Mouse (Mus musculus) limb, embryonic 12.5 days (tissue): Measurements from ENCODE around the gene Ncam1. TPM values are rescaled to one million over a fixed set of nuclear protein-coding genes. Genes with fewer than 3 reads are reported as not detected.
A peak's percentile ranks its signal among the peaks of the same experiment; 100 is the strongest.

ENCODE experiments used
- ATAC-seq: fragments of 200-750 bp; cut with Nextera tagmentation; 2 replicates; pipeline ENCODE4 v1.8.0; 2017; ENCODE audit warnings: low read depth, moderate TSS enrichment; ENCODE audit not compliant: insufficient number of reproducible peaks, insufficient read depth, low FRiP score, low TSS enrichment
- H3K27ac ChIP-seq: fragments of 300-500 bp; sonication (generic); 2 replicates; pipeline ENCODE4 v1.5.1; 2016; ENCODE audit warnings: mild to moderate bottlenecking, moderate library complexity
- H3K27me3 ChIP-seq: fragments of 300-500 bp; sonication (generic); 2 replicates; pipeline ENCODE4 v1.6.1; 2016; ENCODE audit warnings: mild to moderate bottlenecking, moderate library complexity
- H3K36me3 ChIP-seq: fragments of 300-500 bp; sonication (generic); 2 replicates; pipeline ENCODE4 v1.6.1; 2016; ENCODE audit warnings: mild to moderate bottlenecking, moderate library complexity
- H3K4me1 ChIP-seq: fragments of 300-500 bp; sonication (generic); replicated peaks from 2 replicates; pipeline ENCODE4 v1.6.1; 2016
- H3K4me2 ChIP-seq: fragments of 300-500 bp; sonication (generic); 2 replicates; pipeline ENCODE4 v1.6.1; 2016; ENCODE audit warnings: mild to moderate bottlenecking, moderate library complexity
- H3K4me3 ChIP-seq: fragments of 300-500 bp; sonication (generic); replicated peaks from 2 replicates; pipeline ENCODE4 v1.5.1; 2016; ENCODE audit warnings: mild to moderate bottlenecking
- H3K9ac ChIP-seq: fragments of 300-500 bp; sonication (generic); replicated peaks from 2 replicates; pipeline ENCODE4 v1.6.1; 2016; ENCODE audit warnings: mild to moderate bottlenecking, moderate library complexity
- H3K9me3 ChIP-seq: fragments of 300-500 bp; sonication (generic); 2 replicates; pipeline ENCODE4 v1.6.1; 2016; ENCODE audit warnings: mild to moderate bottlenecking, moderate library complexity
- WGBS: fragments of 180-500 bp; shearing (Covaris S2); methylation state at CpG from one replicate; pipeline ENCODE4 v1.1.7; 2016; 5-methylcytosine and 5-hydroxymethylcytosine counted together
- polyA plus RNA-seq: library from polyadenylated mRNA; unstranded; fragments of >200 nt; fragmentation: Nextera tagmentation; extraction: Ambion mirVana; gene quantifications from 2 replicates; pipeline ENCODE4 v1.2.1, GENCODE M21; 2016

Ncam1 gene
- polyA plus RNA-seq, 1 experiment from 2014 or later = 48.7 TPM

DNA sequence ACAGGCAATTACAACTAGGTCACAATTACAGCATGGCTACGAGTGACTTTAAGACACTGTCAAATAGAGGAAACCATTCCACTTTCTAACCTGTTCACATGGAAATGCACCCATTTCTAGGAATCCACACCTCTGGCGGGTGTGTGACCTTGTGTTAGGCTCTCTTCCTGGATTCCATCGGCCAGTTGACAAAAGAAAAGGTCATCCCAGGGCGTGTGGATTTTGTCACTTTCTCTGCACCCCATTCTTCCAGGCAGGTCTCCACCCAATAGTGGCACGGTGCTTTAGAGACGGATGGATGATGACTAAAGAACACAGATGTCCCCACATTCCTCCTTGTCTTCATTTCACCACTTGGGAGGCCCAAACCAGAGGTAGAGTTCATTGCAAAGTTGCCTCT lies 47.3 kb downstream of the Ncam1 start:
- Histone ChIP-seq H3K4me1 (0 out of 2 replicates have a peak, but pooled peaks cover 15% of the 10 kb centered on the region), H3K4me3 (no peak overlapping the region), H3K9ac (no peak overlapping the region), H3K4me2 (no peak overlapping the region), H3K36me3 (no peaks in the 10 kb centered on the region), H3K9me3 (no peaks in the 10 kb centered on the region), H3K27ac (peak overlapping the region; percentile 3; the same call in 1 of the 2 replicates), H3K27me3 (no peaks in the 10 kb centered on the region)
- no peak for ATAC-seq
- WGBS = 66% methylated on average over 6 of the region's 6 CpGs

DNA sequence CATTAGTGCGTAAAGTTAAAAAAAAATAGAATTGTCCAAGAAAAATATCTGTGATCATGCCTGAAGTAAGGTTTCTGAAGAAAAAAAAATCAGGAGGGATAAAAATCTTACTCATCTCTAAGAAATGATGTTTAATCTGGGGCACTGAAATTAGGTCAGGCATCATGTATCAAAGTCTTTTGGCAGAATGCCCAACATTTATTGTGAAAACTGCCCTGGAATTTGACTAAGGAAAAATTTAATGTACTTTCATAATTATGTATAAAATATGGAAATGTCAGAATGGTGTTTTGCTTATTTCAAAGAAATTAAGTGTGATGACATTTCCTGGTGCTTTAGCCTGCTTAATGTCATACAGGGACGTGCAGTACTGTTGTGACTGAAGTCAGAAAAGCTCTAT lies 52.5 kb downstream of the Ncam1 start:
- WGBS = 70% methylated on average over 2 of the region's 2 CpGs
- Histone ChIP-seq H3K9me3 (no peaks in the 10 kb centered on the region), H3K27me3 (no peaks in the 10 kb centered on the region), H3K27ac (0 out of 2 replicates have a peak overlapping the region, but pooled peaks have one; percentile 53), H3K4me3 (no peak overlapping the region), H3K4me1 (peaks cover 34% of the 10 kb centered on the region), H3K9ac (no peak overlapping the region), H3K36me3 (no peaks in the 10 kb centered on the region), H3K4me2 (no peak overlapping the region)
- ATAC-seq = no peak

DNA sequence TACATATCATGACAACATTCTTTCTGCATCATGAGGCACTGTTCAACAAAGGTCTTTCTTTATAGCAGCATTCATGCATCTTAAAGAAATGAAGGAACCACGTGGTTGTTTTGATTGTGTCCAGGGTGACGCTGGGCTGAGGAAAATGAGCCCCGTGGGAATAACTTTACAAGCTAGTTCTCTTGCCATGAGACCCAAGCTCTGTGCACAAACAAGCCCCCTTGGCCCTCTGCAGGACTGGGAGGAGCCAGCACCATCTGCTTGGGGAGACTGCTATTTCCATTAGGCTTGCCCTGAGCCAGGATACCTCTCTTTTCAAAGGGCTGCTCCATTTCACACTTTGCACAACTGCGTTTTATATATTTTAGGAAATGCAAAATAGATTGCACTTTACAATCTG lies 53.0 kb downstream of the Ncam1 start:
- no peaks in the 10 kb centered on the region for H3K36me3 ChIP-seq
- H3K27ac ChIP-seq = peak overlapping the region; percentile 53
- peak; percentile 80 for ATAC-seq
- WGBS = 17% methylated on average over 4 of the region's 4 CpGs
- peaks cover 34% of the 10 kb centered on the region for H3K4me1 ChIP-seq
- H3K9ac ChIP-seq = no peak overlapping the region
- H3K4me3 ChIP-seq = no peak overlapping the region
- H3K9me3 ChIP-seq = no peaks in the 10 kb centered on the region
- H3K27me3 ChIP-seq = no peaks in the 10 kb centered on the region
- H3K4me2 ChIP-seq = no peak overlapping the region

DNA sequence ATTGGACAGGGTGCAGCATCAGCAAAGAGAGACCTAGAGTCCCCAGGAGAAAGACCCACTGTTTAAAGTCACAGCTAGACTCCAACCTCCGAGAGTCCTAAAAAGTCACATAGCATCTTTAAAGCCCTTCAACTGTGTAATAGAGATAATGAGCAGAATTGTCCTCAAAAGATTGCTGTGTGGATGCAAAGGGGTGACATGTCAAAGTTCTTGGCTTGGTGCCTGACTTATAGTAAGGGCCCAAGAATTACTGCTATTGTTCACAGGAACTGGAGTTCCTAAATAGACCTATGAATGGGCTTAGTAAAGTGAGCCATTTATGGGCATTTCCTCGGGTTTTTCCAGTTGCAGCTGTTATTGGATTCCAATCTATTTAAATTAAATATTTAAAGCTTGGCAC lies 54.4 kb downstream of the Ncam1 start:
- no peaks in the 10 kb centered on the region for H3K36me3 ChIP-seq
- H3K27me3 ChIP-seq = no peaks in the 10 kb centered on the region
- H3K4me2 ChIP-seq = no peak overlapping the region
- no peak overlapping the region for H3K9ac ChIP-seq
- no peak overlapping the region for H3K4me3 ChIP-seq
- no peak overlapping the region for H3K27ac ChIP-seq
- 58% methylated on average over 2 of the region's 2 CpGs for WGBS
- H3K4me1 ChIP-seq = peaks cover 34% of the 10 kb centered on the region
- no peaks in the 10 kb centered on the region for H3K9me3 ChIP-seq
- ATAC-seq = no peak

DNA sequence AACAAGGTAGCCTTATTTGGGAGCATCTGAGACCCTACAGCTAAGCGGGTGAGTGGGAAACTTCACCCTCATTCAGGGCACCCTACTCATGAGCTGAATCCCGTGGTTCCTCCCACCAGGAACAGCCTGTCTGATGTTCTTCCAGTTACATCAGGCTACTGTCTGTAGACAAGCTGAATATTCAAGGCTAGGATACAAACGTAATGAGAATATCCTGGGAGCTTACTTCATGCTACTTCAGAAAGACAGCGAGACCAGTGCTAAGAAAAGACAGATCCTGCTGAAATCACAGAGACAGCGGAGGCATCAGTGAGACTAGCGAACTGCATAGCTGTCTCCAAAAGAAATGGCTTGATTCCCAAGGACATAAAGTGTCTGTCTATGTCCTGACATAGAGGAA lies 58.8 kb downstream of the Ncam1 start:
- Histone ChIP-seq H3K27ac (no peak overlapping the region), H3K4me1 (peaks cover 19% of the 10 kb centered on the region), H3K9me3 (no peaks in the 10 kb centered on the region), H3K4me2 (no peak overlapping the region), H3K36me3 (no peaks in the 10 kb centered on the region), H3K27me3 (no peaks in the 10 kb centered on the region), H3K9ac (no peak overlapping the region), H3K4me3 (no peak overlapping the region)
- ATAC-seq = no peak
- WGBS = 88% methylated on average over 6 of the region's 6 CpGs

DNA sequence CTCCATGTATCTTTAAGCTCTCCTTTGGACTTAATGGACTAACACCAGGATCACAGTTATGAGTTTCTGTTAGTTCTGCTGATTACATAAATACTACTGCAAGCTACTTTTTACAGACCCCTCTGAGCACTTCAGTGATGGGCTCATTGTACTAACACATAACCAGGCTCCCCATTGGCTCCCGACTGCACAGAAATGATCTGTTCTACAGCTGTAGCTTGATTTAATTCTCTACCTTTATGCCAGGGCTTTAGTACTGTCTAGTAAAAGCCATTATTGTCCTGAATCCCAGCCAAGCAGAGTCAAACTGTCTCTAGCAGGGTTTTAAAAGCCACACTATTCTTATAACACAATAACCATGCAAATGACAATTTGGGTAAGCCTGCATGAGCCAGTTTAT lies 60.2 kb downstream of the Ncam1 start:
- H3K27me3 ChIP-seq = no peaks in the 10 kb centered on the region
- peaks cover 8% of the 10 kb centered on the region; the same call in 1 of the 2 replicates for H3K4me1 ChIP-seq
- 0 out of 2 replicates have a peak overlapping the region, but pooled peaks have one; percentile 25 for H3K27ac ChIP-seq
- WGBS = 53% methylated on average over 1 of the region's 1 CpGs
- H3K4me3 ChIP-seq = no peak overlapping the region
- no peak overlapping the region for H3K9ac ChIP-seq
- no peaks in the 10 kb centered on the region for H3K36me3 ChIP-seq
- ATAC-seq = no peak
- no peak overlapping the region for H3K4me2 ChIP-seq
- no peaks in the 10 kb centered on the region for H3K9me3 ChIP-seq

DNA sequence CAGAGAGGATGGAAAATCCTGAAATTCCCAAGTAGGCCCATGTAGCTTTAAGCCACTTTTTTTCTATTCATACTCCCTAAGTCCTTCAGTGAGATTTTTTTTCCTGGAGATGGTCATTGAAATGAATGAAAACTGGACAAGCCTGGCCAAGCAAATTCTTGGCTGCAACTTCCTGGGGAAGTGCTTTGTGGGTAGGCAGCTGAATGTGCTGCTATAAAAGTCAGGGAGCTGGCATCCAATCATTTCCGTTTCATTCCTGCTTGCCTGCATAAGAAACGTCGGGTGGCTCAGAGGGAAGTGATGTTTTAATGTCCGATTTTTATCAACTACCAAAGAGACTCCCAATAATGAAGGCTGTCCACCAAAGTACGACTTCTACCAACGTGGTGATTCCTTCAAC lies 61.6 kb downstream of the Ncam1 start:
- Histone ChIP-seq H3K4me2 (no peak overlapping the region), H3K4me3 (no peak overlapping the region), H3K27ac (no peak overlapping the region), H3K27me3 (no peaks in the 10 kb centered on the region), H3K4me1 (peaks cover 5% of the 10 kb centered on the region; the same call in 1 of the 2 replicates), H3K36me3 (no peaks in the 10 kb centered on the region), H3K9me3 (no peaks in the 10 kb centered on the region), H3K9ac (no peak overlapping the region)
- ATAC-seq = no peak
- 85% methylated on average over 6 of the region's 6 CpGs for WGBS

DNA sequence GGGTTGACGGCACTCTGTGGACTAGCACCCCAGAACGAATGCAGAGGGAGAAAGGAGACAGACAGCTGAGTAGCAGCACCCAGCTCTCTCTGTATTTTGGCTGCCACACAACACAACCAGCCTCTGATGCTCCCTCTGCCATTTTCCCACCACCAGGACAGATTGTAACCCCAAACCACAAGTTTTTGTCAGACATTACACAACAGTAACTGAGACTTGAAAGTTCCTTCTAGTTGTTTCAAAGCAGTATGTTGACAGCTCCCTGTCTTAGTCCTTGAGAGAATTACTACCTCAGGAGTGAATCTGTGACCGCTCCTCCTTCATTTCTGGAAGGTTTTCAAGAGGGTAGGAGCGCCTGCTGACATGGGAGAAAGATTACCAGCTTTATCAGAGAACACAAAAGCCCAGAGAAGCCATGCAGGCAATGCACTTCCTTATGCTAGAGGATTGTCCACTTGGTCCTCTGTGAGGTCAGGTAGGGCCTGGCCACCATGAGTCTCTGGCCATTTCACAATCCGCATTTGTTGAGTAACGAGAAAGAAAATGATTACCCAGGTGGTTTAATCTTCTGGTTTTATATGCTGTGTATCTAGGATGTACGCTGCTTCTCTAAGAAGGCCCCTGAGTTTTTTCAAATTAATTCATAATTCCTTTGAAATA lies 64.2 kb downstream of the Ncam1 start:
- no peaks in the 10 kb centered on the region for H3K9me3 ChIP-seq
- H3K27ac ChIP-seq = no peak overlapping the region
- H3K27me3 ChIP-seq = no peaks in the 10 kb centered on the region
- H3K36me3 ChIP-seq = no peaks in the 10 kb centered on the region
- H3K4me2 ChIP-seq = no peak overlapping the region
- ATAC-seq = no peak
- H3K4me1 ChIP-seq = peaks cover 5% of the 10 kb centered on the region; the same call in 1 of the 2 replicates
- H3K4me3 ChIP-seq = no peak overlapping the region
- no peak overlapping the region for H3K9ac ChIP-seq
- 87% methylated on average over 7 of the region's 7 CpGs for WGBS

DNA sequence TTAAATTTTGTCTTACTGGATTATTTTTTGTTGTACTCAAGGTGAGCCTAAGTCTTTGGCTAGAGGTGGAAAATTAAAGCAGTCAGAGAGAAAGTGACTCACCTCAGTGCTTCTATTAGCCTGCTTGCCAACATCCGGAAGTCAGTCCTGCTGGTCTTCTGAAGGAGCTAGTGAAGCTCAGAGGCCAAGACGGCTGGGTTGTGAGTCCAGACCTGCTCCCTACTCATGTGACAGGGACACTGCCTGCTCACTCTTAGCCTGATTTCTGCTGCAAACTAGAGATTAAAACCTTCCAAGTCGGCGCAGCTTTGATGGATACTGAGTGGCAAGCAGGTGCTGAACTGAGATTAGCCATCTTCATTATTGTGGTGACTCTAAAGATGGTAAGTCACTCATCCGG lies 65.0 kb downstream of the Ncam1 start:
- Histone ChIP-seq H3K27ac (no peak overlapping the region), H3K9ac (no peak overlapping the region), H3K27me3 (no peaks in the 10 kb centered on the region), H3K4me3 (no peak overlapping the region), H3K4me2 (no peak overlapping the region), H3K4me1 (peaks cover 5% of the 10 kb centered on the region; the same call in 1 of the 2 replicates), H3K36me3 (no peaks in the 10 kb centered on the region), H3K9me3 (no peaks in the 10 kb centered on the region)
- ATAC-seq = no peak
- WGBS = 83% methylated on average over 5 of the region's 5 CpGs

DNA sequence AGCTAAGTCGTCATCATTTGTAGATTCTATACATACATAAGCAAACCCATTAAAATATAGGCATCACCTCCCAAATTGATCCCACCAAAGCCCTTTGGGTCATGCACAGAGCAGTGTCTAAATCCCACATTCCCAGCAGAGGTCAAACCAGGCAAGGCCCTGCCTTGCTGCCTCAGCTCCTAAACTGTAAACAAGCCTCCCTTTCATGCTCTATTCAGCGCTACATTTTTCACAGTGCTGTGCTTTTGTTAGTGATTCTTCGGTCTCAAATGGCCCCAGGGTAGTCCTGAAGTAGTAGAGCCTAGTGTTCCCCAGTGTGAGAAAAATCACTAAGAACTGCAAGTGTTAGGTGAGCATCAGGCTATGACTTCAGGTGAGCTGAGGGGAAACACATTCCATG lies 69.2 kb downstream of the Ncam1 start:
- H3K9ac ChIP-seq = no peak overlapping the region
- 57% methylated on average over 3 of the region's 3 CpGs for WGBS
- ATAC-seq = no peak
- no peaks in the 10 kb centered on the region for H3K27me3 ChIP-seq
- no peak overlapping the region for H3K4me3 ChIP-seq
- H3K27ac ChIP-seq = no peak overlapping the region
- H3K9me3 ChIP-seq = no peaks in the 10 kb centered on the region
- no peaks in the 10 kb centered on the region for H3K36me3 ChIP-seq
- no peak overlapping the region for H3K4me2 ChIP-seq
- no peaks in the 10 kb centered on the region for H3K4me1 ChIP-seq

DNA sequence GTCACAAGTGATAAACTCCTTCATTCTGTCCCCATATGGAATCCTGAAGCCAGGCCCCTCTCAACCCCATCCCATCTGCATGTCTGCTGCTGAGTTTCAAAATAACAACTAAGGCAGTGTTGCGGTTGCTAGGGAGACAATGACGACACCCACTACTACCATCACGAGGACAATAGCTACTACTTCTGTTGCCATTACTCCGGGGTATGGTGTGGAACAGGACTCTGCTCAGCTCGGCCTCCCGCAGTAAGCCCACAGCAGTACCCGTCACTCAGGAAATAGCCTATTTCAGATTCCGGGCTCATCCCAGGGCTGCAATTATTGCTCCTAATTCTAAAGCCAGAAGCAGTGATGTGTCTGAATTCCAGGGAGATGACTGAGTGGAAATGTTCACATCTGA lies 70.5 kb downstream of the Ncam1 start:
- no peaks in the 10 kb centered on the region for H3K4me1 ChIP-seq
- H3K36me3 ChIP-seq = no peaks in the 10 kb centered on the region
- no peaks in the 10 kb centered on the region for H3K27me3 ChIP-seq
- H3K9ac ChIP-seq = no peak overlapping the region
- no peak overlapping the region for H3K27ac ChIP-seq
- ATAC-seq = no peak
- H3K9me3 ChIP-seq = no peaks in the 10 kb centered on the region
- WGBS = 69% methylated on average over 8 of the region's 8 CpGs
- no peak overlapping the region for H3K4me3 ChIP-seq
- H3K4me2 ChIP-seq = no peak overlapping the region

DNA sequence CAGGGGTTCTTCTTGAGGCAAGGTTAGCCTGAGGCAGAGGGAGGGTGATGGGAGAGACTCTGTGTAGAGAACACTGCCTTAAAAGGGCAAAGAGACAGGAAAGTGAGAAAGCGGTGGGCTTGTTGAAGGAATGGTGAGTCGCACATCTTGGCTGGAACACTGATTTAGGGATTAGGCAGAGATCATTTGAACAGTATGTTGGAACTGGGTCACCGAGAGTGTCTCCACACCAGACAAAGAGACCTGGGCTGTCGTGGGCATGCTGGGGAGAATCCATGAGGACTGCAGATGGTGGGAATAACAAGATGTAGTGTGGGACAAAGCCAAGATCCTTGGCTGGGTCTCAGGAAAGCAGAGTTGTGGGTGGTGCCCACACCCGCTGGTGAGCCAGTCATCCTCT lies 76.0 kb downstream of the Ncam1 start:
- Histone ChIP-seq H3K9me3 (no peaks in the 10 kb centered on the region), H3K4me1 (no peaks in the 10 kb centered on the region), H3K4me2 (no peak overlapping the region), H3K36me3 (no peaks in the 10 kb centered on the region), H3K4me3 (no peak overlapping the region), H3K9ac (no peak overlapping the region), H3K27ac (no peak overlapping the region), H3K27me3 (no peaks in the 10 kb centered on the region)
- no peak for ATAC-seq
- WGBS = 81% methylated on average over 5 of the region's 5 CpGs
